Mouse (Mus musculus) E14TG2a.4 (cell line): ENCODE results near the gene Igdcc4.
A peak's percentile ranks its signal among the peaks of the same experiment; 100 is the strongest.

Source experiments
- CTCF ChIP-seq: conservative IDR thresholded peaks from 2 replicates; pipeline ENCODE4 v1.5.1; 2014; ENCODE audit warnings: low read length
- NANOG ChIP-seq: IDR thresholded peaks from 2 replicates; pipeline ENCODE4 v1.6.1; 2014; ENCODE audit warnings: borderline replicate concordance, low read length, mixed read lengths
- POU5F1 ChIP-seq: IDR thresholded peaks from 2 replicates; pipeline ENCODE4 v1.6.1; 2014; ENCODE audit warnings: low read length, borderline replicate concordance

GRCm38 (mm10) chr9:65164870-65165269 is 63.6 kb downstream of the Igdcc4 start:
- TF ChIP-seq CTCF, result peak; percentile 49
- TF ChIP-seq POU5F1, result no peak
- TF ChIP-seq NANOG, result no peak
